Mouse (Mus musculus) left cerebral cortex, postnatal 10 days (tissue): ENCODE results near the gene Tanc2. TPM values are rescaled to one million over a fixed set of nuclear protein-coding genes. Genes with fewer than 3 reads are reported as not detected.
A peak's percentile ranks its signal among the peaks of the same experiment; 100 is the strongest.

Experiments used
- DNase-seq, 2 experiments: peaks; one replicate each; pipeline ENCODE4 v3.0.0; 2021 to 2022; ENCODE audit warnings: low spot score in 2 of 2, mixed read lengths in 1 of 2; ENCODE audit errors: extremely low spot score in 1 of 2
- intact Hi-C: fragments of 180-260 bp; cut with DNase I; formaldehyde crosslinking; loops from one replicate; pipeline ENCODE4 v1.15.1; 2025
- total RNA-seq, 2 experiments: library from RNA; stranded (reverse); gene quantifications; 2 replicates each; pipeline ENCODE4 v1.2.3; 2021

Tanc2 gene
- total RNA-seq, 2 experiments from 2014 or later: 247 to 268 TPM

GRCm38 (mm10) chr11:105591905-105592304 lies 2.1 kb downstream of the Tanc2 start:
- intact Hi-C loops: loop anchor here (2.0 to 10.0 kb wide), 4 partner anchors 95 to 317 kb away; no protein-coding TSS in a partner anchor
- peak; percentile 34 to 67 for DNase-seq

- intact Hi-C loops: no loop called here
- no peak for DNase-seq
Measured at GRCm38 (mm10) chr11:105602177-105602576, 12.4 kb downstream of the Tanc2 start.

GRCm38 (mm10) chr11:105626201-105626600 lies 36.4 kb downstream of the Tanc2 start:
- intact Hi-C loops: no loop called here
- no peak for DNase-seq

- no peak for DNase-seq
- intact Hi-C loops: no loop called here
Measured at GRCm38 (mm10) chr11:105643995-105644394, 54.2 kb downstream of the Tanc2 start.

- DNase-seq: no peak
- intact Hi-C loops: no loop called here
Measured at GRCm38 (mm10) chr11:105648026-105648425, 58.2 kb downstream of the Tanc2 start.

GRCm38 (mm10) chr11:105654616-105655015 lies 64.8 kb downstream of the Tanc2 start:
- intact Hi-C loops: no loop called here
- no peak for DNase-seq

- DNase-seq: no peak
- intact Hi-C loops: no loop called here
Measured at GRCm38 (mm10) chr11:105655335-105655734, 65.5 kb downstream of the Tanc2 start.

GRCm38 (mm10) chr11:105667879-105668278 lies 78.1 kb downstream of the Tanc2 start:
- intact Hi-C loops: no loop called here
- no peak for DNase-seq

- DNase-seq: no peak
- intact Hi-C loops: no loop called here
Measured at GRCm38 (mm10) chr11:105678996-105679395, 89.2 kb downstream of the Tanc2 start.

- DNase-seq: no peak
- intact Hi-C loops: loop anchor here (5.0 kb wide), 1 partner anchor 228 kb away; no protein-coding TSS in a partner anchor
Measured at GRCm38 (mm10) chr11:105684747-105685146, 95.0 kb downstream of the Tanc2 start.

- intact Hi-C loops: no loop called here
- no peak for DNase-seq
Measured at GRCm38 (mm10) chr11:105700528-105700927, 110.7 kb downstream of the Tanc2 start.

- intact Hi-C loops: no loop called here
- DNase-seq: no peak
Measured at GRCm38 (mm10) chr11:105719660-105720059, 129.9 kb downstream of the Tanc2 start.

GRCm38 (mm10) chr11:105731541-105731940 lies 141.8 kb downstream of the Tanc2 start:
- intact Hi-C loops: no loop called here
- peak; percentile 18 to 69 for DNase-seq

- no peak for DNase-seq
- intact Hi-C loops: no loop called here
Measured at GRCm38 (mm10) chr11:105731989-105732531, 142.3 kb downstream of the Tanc2 start.

GRCm38 (mm10) chr11:105743171-105743570 lies 153.4 kb downstream of the Tanc2 start:
- DNase-seq: no peak
- intact Hi-C loops: no loop called here

GRCm38 (mm10) chr11:105749297-105750071 lies 159.7 kb downstream of the Tanc2 start:
- no peak for DNase-seq
- intact Hi-C loops: no loop called here

GRCm38 (mm10) chr11:105758561-105759203 lies 168.9 kb downstream of the Tanc2 start:
- intact Hi-C loops: no loop called here

GRCm38 (mm10) chr11:105759413-105759812 lies 169.6 kb downstream of the Tanc2 start:
- no peak for DNase-seq
- intact Hi-C loops: no loop called here

More at GRCm38 (mm10) chr11:105758561-105759203, 168.9 kb downstream of the Tanc2 start:
- DNase-seq: no peak

- no peak for DNase-seq
- intact Hi-C loops: no loop called here
Measured at GRCm38 (mm10) chr11:105760346-105760745, 170.6 kb downstream of the Tanc2 start.

- DNase-seq: no peak
- intact Hi-C loops: no loop called here
Measured at GRCm38 (mm10) chr11:105777802-105778201, 188.0 kb downstream of the Tanc2 start.
